Mouse (Mus musculus) liver, embryonic 13.5 days (tissue): ENCODE measurements around the gene Rubcnl. TPM values are rescaled to one million over a fixed set of nuclear protein-coding genes. Genes with fewer than 3 reads are reported as not detected.

Experiments used
- ATAC-seq: fragments of 200-750 bp; cut with Nextera tagmentation; 2 replicates; pipeline ENCODE4 v1.8.0; 2017; ENCODE audit warnings: low read depth, mild to moderate bottlenecking, moderate number of reproducible peaks, moderate library complexity
- DNase-seq: peaks from one replicate; pipeline ENCODE4 v3.0.0; 2022
- H3K27ac ChIP-seq: fragments of 300-500 bp; sonication (generic); 2 replicates; pipeline ENCODE4 v1.5.1; 2015; ENCODE audit warnings: moderate library complexity, mild to moderate bottlenecking, inconsistent platforms
- H3K27me3 ChIP-seq: fragments of 300-500 bp; sonication (generic); 2 replicates; pipeline ENCODE4 v1.6.1; 2015; ENCODE audit warnings: mild to moderate bottlenecking, inconsistent platforms
- H3K36me3 ChIP-seq: fragments of 300-500 bp; sonication (generic); 2 replicates; pipeline ENCODE4 v1.6.1; 2015; ENCODE audit warnings: mild to moderate bottlenecking, inconsistent platforms
- H3K4me1 ChIP-seq: fragments of 300-500 bp; sonication (generic); replicated peaks from 2 replicates; pipeline ENCODE4 v1.6.1; 2015; ENCODE audit warnings: inconsistent platforms
- H3K4me2 ChIP-seq: fragments of 300-500 bp; sonication (generic); 2 replicates; pipeline ENCODE4 v1.6.1; 2015; ENCODE audit warnings: inconsistent platforms, mild to moderate bottlenecking, moderate library complexity
- H3K4me3 ChIP-seq: fragments of 300-500 bp; sonication (generic); replicated peaks from 2 replicates; pipeline ENCODE4 v1.5.1; 2015; ENCODE audit warnings: mild to moderate bottlenecking, inconsistent platforms
- H3K9ac ChIP-seq: fragments of 300-500 bp; sonication (generic); 2 replicates; pipeline ENCODE4 v1.6.1; 2015; ENCODE audit warnings: mild to moderate bottlenecking, inconsistent platforms
- H3K9me3 ChIP-seq: fragments of 300-500 bp; sonication (generic); replicated peaks from 2 replicates; pipeline ENCODE4 v1.6.1; 2016; ENCODE audit warnings: inconsistent platforms
- WGBS: fragments of 180-500 bp; shearing (Covaris S2); methylation state at CpG from one replicate; pipeline ENCODE4 v1.1.7; 2015; ENCODE audit not compliant: insufficient replicate concordance; 5-methylcytosine and 5-hydroxymethylcytosine counted together
- polyA plus RNA-seq: library from polyadenylated mRNA; unstranded; fragments of >200 nt; fragmentation: Nextera tagmentation; extraction: Ambion mirVana; gene quantifications from 2 replicates; pipeline ENCODE4 v1.2.1, GENCODE M21; 2015

The Rubcnl gene
- polyA plus RNA-seq, 1 experiment from 2014 or later = 0.20 TPM

GRCm38 (mm10) chr14:75075299-75076180 lies 59.7 kb downstream of the Rubcnl start:
- H3K9ac ChIP-seq = no peak overlapping the region
- no peaks in the 10 kb centered on the region for H3K36me3 ChIP-seq
- no peak overlapping the region for H3K4me3 ChIP-seq
- H3K27ac ChIP-seq = no peak overlapping the region
- no peak overlapping the region for H3K4me2 ChIP-seq
- H3K4me1 ChIP-seq = no peaks in the 10 kb centered on the region
- WGBS = 42% methylated on average over 10 of the region's 10 CpGs
- no peaks in the 10 kb centered on the region for H3K27me3 ChIP-seq
- no peaks in the 10 kb centered on the region for H3K9me3 ChIP-seq
- no peak for DNase-seq
- ATAC-seq = no peak

DNA sequence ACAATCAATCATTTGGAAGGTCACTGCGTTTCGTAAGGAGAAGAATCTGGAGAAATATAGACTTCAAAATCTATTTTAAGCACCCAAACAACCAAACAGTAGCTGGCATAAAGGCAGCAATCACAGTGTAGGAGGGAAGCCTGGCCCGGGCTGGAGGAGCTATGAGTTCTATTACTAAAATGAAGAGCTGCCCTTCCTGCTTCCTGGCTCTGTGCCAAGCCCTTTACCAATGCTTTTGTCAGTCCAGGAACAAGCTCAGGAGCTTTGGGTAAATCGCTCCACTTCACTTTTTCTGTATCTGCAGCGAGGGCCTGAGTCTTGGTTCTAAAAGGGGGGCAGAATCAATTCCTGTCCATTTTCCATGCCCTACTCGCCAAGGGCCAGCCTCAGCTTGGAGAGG lies 62.1 kb downstream of the Rubcnl start:
- DNase-seq (no peak), ATAC-seq (no peak)
- 63% methylated on average over 6 of the region's 6 CpGs for WGBS
- H3K9me3 ChIP-seq = no peaks in the 10 kb centered on the region
- no peak overlapping the region for H3K9ac ChIP-seq
- no peaks in the 10 kb centered on the region for H3K4me1 ChIP-seq
- H3K27me3 ChIP-seq = no peaks in the 10 kb centered on the region
- H3K4me2 ChIP-seq = no peak overlapping the region
- H3K27ac ChIP-seq = no peak overlapping the region
- H3K4me3 ChIP-seq = no peak overlapping the region
- H3K36me3 ChIP-seq = no peaks in the 10 kb centered on the region

Other genes with a start within 250 kb of the Rubcnl start
- gene Lrch1, start 68.2 kb upstream of the Rubcnl start, polyA plus RNA-seq = 4.3 and 5.3 TPM in 2 replicates
- not detected in 2 replicates for gene Lrrc63, start 114.9 kb downstream of the Rubcnl start, polyA plus RNA-seq
- 29.3 and 37.6 TPM in 2 replicates for gene Lcp1, start 115.1 kb downstream of the Rubcnl start, polyA plus RNA-seq
- 68.2 and 89.7 TPM in 2 replicates for gene Cpb2, start 226.3 kb downstream of the Rubcnl start, polyA plus RNA-seq